Mouse (Mus musculus) c-Kit-positive CD71-positive TER-119-positive erythroid progenitor cells, embryonic 14.5 days (primary cell): ENCODE measurements around the gene Mast4.

Experiments used
- DNase-seq: peaks from one replicate; pipeline ENCODE4 v3.0.0-alpha.2; 2013; ENCODE audit warnings: low spot score

Mast4 gene

GRCm38 (mm10) chr13:102888895-102889490, 445.3 kb downstream of the Mast4 start:
- no peak for DNase-seq

GRCm38 (mm10) chr13:102888211-102888610, 446.1 kb downstream of the Mast4 start:
- no peak for DNase-seq

GRCm38 (mm10) chr13:102887534-102887933, 446.8 kb downstream of the Mast4 start:
- DNase-seq = no peak

- no peak for DNase-seq
Observed at GRCm38 (mm10) chr13:102886788-102887187, 447.5 kb downstream of the Mast4 start.

GRCm38 (mm10) chr13:102886147-102886546, 448.1 kb downstream of the Mast4 start:
- DNase-seq = no peak

- no peak for DNase-seq
Observed at GRCm38 (mm10) chr13:102880381-102881076, 453.8 kb downstream of the Mast4 start.

GRCm38 (mm10) chr13:102878631-102879030, 455.7 kb downstream of the Mast4 start:
- no peak for DNase-seq

- no peak for DNase-seq
Observed at GRCm38 (mm10) chr13:102877766-102878325, 456.5 kb downstream of the Mast4 start.

GRCm38 (mm10) chr13:102877154-102877553, 457.1 kb downstream of the Mast4 start:
- no peak for DNase-seq

GRCm38 (mm10) chr13:102875520-102875919, 458.8 kb downstream of the Mast4 start:
- DNase-seq = no peak

GRCm38 (mm10) chr13:102875144-102875476, 459.2 kb downstream of the Mast4 start:
- no peak for DNase-seq

- DNase-seq = no peak
Observed at GRCm38 (mm10) chr13:102874465-102875143, 459.7 kb downstream of the Mast4 start.

- DNase-seq = no peak
Observed at GRCm38 (mm10) chr13:102873412-102874016, 460.8 kb downstream of the Mast4 start.

GRCm38 (mm10) chr13:102871380-102872104, 462.8 kb downstream of the Mast4 start:
- no peak for DNase-seq

- no peak for DNase-seq
Observed at GRCm38 (mm10) chr13:102869541-102869940, 464.8 kb downstream of the Mast4 start.

GRCm38 (mm10) chr13:102866816-102867215, 467.5 kb downstream of the Mast4 start:
- no peak for DNase-seq

GRCm38 (mm10) chr13:102865971-102866724, 468.1 kb downstream of the Mast4 start:
- DNase-seq = no peak

GRCm38 (mm10) chr13:102865494-102865893, 468.8 kb downstream of the Mast4 start:
- DNase-seq = no peak

- no peak for DNase-seq
Observed at GRCm38 (mm10) chr13:102864840-102865239, 469.5 kb downstream of the Mast4 start.

GRCm38 (mm10) chr13:102864079-102864478, 470.2 kb downstream of the Mast4 start:
- no peak for DNase-seq

GRCm38 (mm10) chr13:102862981-102863380, 471.3 kb downstream of the Mast4 start:
- no peak for DNase-seq
